Mouse (Mus musculus): ENCODE data around the gene Tbc1d16. TPM values are rescaled to one million over a fixed set of nuclear protein-coding genes. Genes with fewer than 3 reads are reported as not detected.

Gene Tbc1d16
- polyA plus RNA-seq, 2 experiments = 16.3 to 29.2 TPM

GRCm38 (mm10) chr11:119125929-119126861 lies 102.1 kb downstream of the Tbc1d16 start:
- Histone ChIP-seq H3K27ac (replicated peaks; ENCODE audit: low read depth, low read length) (peak overlapping the region; percentile 50; the same call in 1 of the 2 replicates), H3K4me1 (ENCODE audit: control insufficient read depth, insufficient read depth, low read length) (peaks cover 34% of the 10 kb centered on the region), H3K9ac (ENCODE audit: low read depth, low read length, severe bottlenecking) (no peak overlapping the region), H3K27me3 (ENCODE audit: control insufficient read depth, insufficient read depth, low read length) (no peaks in the 10 kb centered on the region), H3K9me3 (ENCODE audit: control insufficient read depth, low read length) (no peaks in the 10 kb centered on the region), H3K4me2 (replicated peaks; ENCODE audit: low read depth, low read length, severe bottlenecking) (peak overlapping the region; percentile 28; the same call in 1 of the 2 replicates), H3K36me3 (ENCODE audit: control insufficient read depth, insufficient read depth, low read length) (no peaks in the 10 kb centered on the region), H3K4me3 (replicated peaks; ENCODE audit: low read length) (no peak overlapping the region)
- no peak for TF ChIP-seq POLR2A (IDR thresholded peaks at IDR 0.05; ENCODE audit: borderline replicate concordance, extremely low read depth, insufficient read depth, insufficient read length)
- peak; percentile 68 for ATAC-seq (ENCODE audit: low FRiP score, low read depth)
- WGBS = 25% methylated on average over 23 of the region's 23 CpGs
- DNase-seq (ENCODE audit: low spot score) = peak; percentile 70

- TF ChIP-seq POLR2A (IDR thresholded peaks at IDR 0.05; ENCODE audit: borderline replicate concordance, extremely low read depth, insufficient read depth, insufficient read length) = no peak
- no peak for DNase-seq (ENCODE audit: low spot score)
- H3K4me1 ChIP-seq (ENCODE audit: control insufficient read depth, insufficient read depth, low read length) = peaks cover 29% of the 10 kb centered on the region
- no peak overlapping the region for H3K4me2 ChIP-seq (replicated peaks; ENCODE audit: low read depth, low read length, severe bottlenecking)
- no peak for ATAC-seq (ENCODE audit: low FRiP score, low read depth)
- H3K9me3 ChIP-seq (ENCODE audit: control insufficient read depth, low read length) = no peaks in the 10 kb centered on the region
- no peak overlapping the region for H3K27ac ChIP-seq (replicated peaks; ENCODE audit: low read depth, low read length)
- no peaks in the 10 kb centered on the region for H3K27me3 ChIP-seq (ENCODE audit: control insufficient read depth, insufficient read depth, low read length)
- 91% methylated on average over 6 of the region's 6 CpGs for WGBS
- no peak overlapping the region for H3K4me3 ChIP-seq (replicated peaks; ENCODE audit: low read length)
- no peaks in the 10 kb centered on the region for H3K36me3 ChIP-seq (ENCODE audit: control insufficient read depth, insufficient read depth, low read length)
- H3K9ac ChIP-seq (ENCODE audit: low read depth, low read length, severe bottlenecking) = no peak overlapping the region; the same call in 1 of the 2 replicates
These were observed 103.8 kb downstream of the Tbc1d16 start for GRCm38 (mm10) chr11:119124536-119124935.

- Histone ChIP-seq H3K4me1 (ENCODE audit: control insufficient read depth, insufficient read depth, low read length) (peaks cover 33% of the 10 kb centered on the region), H3K27me3 (ENCODE audit: control insufficient read depth, insufficient read depth, low read length) (no peaks in the 10 kb centered on the region), H3K9ac (ENCODE audit: low read depth, low read length, severe bottlenecking) (no peak overlapping the region), H3K9me3 (ENCODE audit: control insufficient read depth, low read length) (no peaks in the 10 kb centered on the region), H3K4me3 (replicated peaks; ENCODE audit: low read length) (no peak overlapping the region), H3K36me3 (ENCODE audit: control insufficient read depth, insufficient read depth, low read length) (no peaks in the 10 kb centered on the region), H3K27ac (replicated peaks; ENCODE audit: low read depth, low read length) (no peak overlapping the region), H3K4me2 (replicated peaks; ENCODE audit: low read depth, low read length, severe bottlenecking) (no peak overlapping the region)
- DNase-seq (ENCODE audit: low spot score) (no peak), ATAC-seq (ENCODE audit: low FRiP score, low read depth) (no peak)
- WGBS = 80% methylated on average over 5 of the region's 5 CpGs
- no peak for TF ChIP-seq POLR2A (IDR thresholded peaks at IDR 0.05; ENCODE audit: borderline replicate concordance, extremely low read depth, insufficient read depth, insufficient read length)
These were observed 104.6 kb downstream of the Tbc1d16 start for GRCm38 (mm10) chr11:119123522-119124319.

- DNase-seq (ENCODE audit: low spot score) = no peak
- 66% methylated on average over 5 of the region's 5 CpGs for WGBS
These were observed 105.9 kb downstream of the Tbc1d16 start for GRCm38 (mm10) chr11:119122396-119122795.

GRCm38 (mm10) chr11:119118905-119119304 lies 109.4 kb downstream of the Tbc1d16 start:
- H3K9me3 ChIP-seq (ENCODE audit: control insufficient read depth, low read length) = no peaks in the 10 kb centered on the region
- H3K9ac ChIP-seq (ENCODE audit: low read depth, low read length, severe bottlenecking) = no peak overlapping the region
- no peak overlapping the region for H3K4me3 ChIP-seq (replicated peaks; ENCODE audit: low read length)
- WGBS = 17% methylated on average over 7 of the region's 7 CpGs
- H3K4me1 ChIP-seq (ENCODE audit: control insufficient read depth, insufficient read depth, low read length) = peaks cover 11% of the 10 kb centered on the region
- ATAC-seq (ENCODE audit: low FRiP score, low read depth) (no peak), DNase-seq (ENCODE audit: low spot score) (no peak)
- H3K36me3 ChIP-seq (ENCODE audit: control insufficient read depth, insufficient read depth, low read length) = no peaks in the 10 kb centered on the region
- TF ChIP-seq POLR2A (IDR thresholded peaks at IDR 0.05; ENCODE audit: borderline replicate concordance, extremely low read depth, insufficient read depth, insufficient read length) = no peak
- H3K27me3 ChIP-seq (ENCODE audit: control insufficient read depth, insufficient read depth, low read length) = no peaks in the 10 kb centered on the region
- H3K27ac ChIP-seq (replicated peaks; ENCODE audit: low read depth, low read length) = no peak overlapping the region
- no peak overlapping the region for H3K4me2 ChIP-seq (replicated peaks; ENCODE audit: low read depth, low read length, severe bottlenecking)

More at GRCm38 (mm10) chr11:119122396-119122795, 105.9 kb downstream of the Tbc1d16 start:
- no peak for ATAC-seq (ENCODE audit: low FRiP score, low read depth)
- H3K27ac ChIP-seq (replicated peaks; ENCODE audit: low read depth, low read length) = no peak overlapping the region
- H3K36me3 ChIP-seq (ENCODE audit: control insufficient read depth, insufficient read depth, low read length) = no peaks in the 10 kb centered on the region
- no peak overlapping the region for H3K4me2 ChIP-seq (replicated peaks; ENCODE audit: low read depth, low read length, severe bottlenecking)
- no peak for TF ChIP-seq POLR2A (IDR thresholded peaks at IDR 0.05; ENCODE audit: borderline replicate concordance, extremely low read depth, insufficient read depth, insufficient read length)
- H3K9me3 ChIP-seq (ENCODE audit: control insufficient read depth, low read length) = no peaks in the 10 kb centered on the region
- no peak overlapping the region for H3K4me3 ChIP-seq (replicated peaks; ENCODE audit: low read length)
- H3K27me3 ChIP-seq (ENCODE audit: control insufficient read depth, insufficient read depth, low read length) = no peaks in the 10 kb centered on the region
- no peak overlapping the region for H3K9ac ChIP-seq (ENCODE audit: low read depth, low read length, severe bottlenecking)
- H3K4me1 ChIP-seq (ENCODE audit: control insufficient read depth, insufficient read depth, low read length) = peaks cover 29% of the 10 kb centered on the region

Measured in limb, embryonic 14.5 days (tissue).